Mouse (Mus musculus) spleen, adult 2 months (tissue): ENCODE measurements around the gene Sorbs1.

Experiments
- CTCF ChIP-seq: fragments of 200-500 bp; IDR thresholded peaks from 2 replicates; pipeline ENCODE4 v1.5.1; 2011; ENCODE audit warnings: mild to moderate bottlenecking, inconsistent platforms; ENCODE audit not compliant: insufficient read depth, insufficient read length, insufficient replicate concordance; ENCODE audit errors: extremely low read depth
- POLR2A ChIP-seq: fragments of 200-500 bp; IDR thresholded peaks from 2 replicates; pipeline ENCODE4 v1.6.1; 2011; ENCODE audit warnings: low read depth, low read length, inconsistent platforms

DNA sequence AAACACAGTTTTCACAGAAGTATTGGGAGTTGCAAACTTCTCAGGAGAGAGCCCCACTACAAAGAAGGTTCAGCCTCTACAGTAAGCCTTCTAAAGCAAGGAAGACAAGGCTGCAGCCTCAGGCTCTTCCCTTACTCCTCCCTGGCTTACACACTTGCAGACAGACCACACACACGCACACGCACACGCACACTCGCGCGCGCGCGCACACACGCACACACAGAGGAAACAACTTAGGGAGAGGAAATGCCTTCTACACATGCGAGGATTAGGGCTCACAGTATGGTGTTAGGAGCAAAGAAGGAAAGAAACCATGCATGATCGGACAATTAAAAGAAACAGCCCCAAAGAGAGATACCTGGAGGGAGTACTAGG is 118.3 kb downstream of the Sorbs1 start:
- no peak for TF ChIP-seq CTCF
- no peak for TF ChIP-seq POLR2A
